ENCODE assay signal across 13 mouse cellular contexts in the genomic region with DNA sequence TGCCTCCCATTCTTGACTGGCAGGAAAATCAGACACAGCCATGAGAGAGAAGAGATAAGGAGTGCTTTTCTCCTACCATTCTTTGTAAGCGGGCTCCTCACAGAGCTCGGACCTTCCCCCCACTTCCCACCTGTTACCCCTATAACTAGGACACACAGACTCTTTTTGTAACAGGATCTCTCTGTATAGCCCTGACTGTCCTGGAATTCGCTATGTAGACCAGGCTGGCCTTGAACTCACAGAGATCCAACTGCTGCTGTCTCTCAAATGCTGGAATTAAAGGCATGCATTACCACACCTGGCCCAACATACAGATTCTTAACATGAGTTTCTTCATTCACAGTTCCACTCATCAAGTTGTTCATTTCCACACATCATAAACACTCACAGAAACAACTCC. TPM values are rescaled to one million over a fixed set of nuclear protein-coding genes. Genes with fewer than 3 reads are reported as not detected.
DNase-seq lines count a peak whose midpoint lies in the region; ATAC-seq lines count a peak whose summit lies in the region.
"Had no signal": no experiment of that assay in that cellular context is flagged by ENCODE, and none has a peak within 500 bp of the region (broad histone marks: within the 10 kb centered on the region; RNA-seq: fewer than 3 reads in every experiment).

No protein-coding gene starts in this region.

- 90% methylated on average over 3 of the region's 3 CpGs for WGBS in hindbrain, embryonic 13.5 days
- WGBS in hindbrain, embryonic 10.5 days = 77% methylated on average over 3 of the region's 3 CpGs
- 86% methylated on average over 3 of the region's 3 CpGs for WGBS in embryonic facial prominence, embryonic 13.5 days
- WGBS in embryonic facial prominence, embryonic 15.5 days = 71% methylated on average over 3 of the region's 3 CpGs
- 92% methylated on average over 3 of the region's 3 CpGs for WGBS in midbrain, embryonic 14.5 days

- H3K9ac ChIP-seq in hindbrain, embryonic 13.5 days = peak overlapping the region; percentile 82
- no peak overlapping the region for H3K9ac ChIP-seq in embryonic facial prominence, embryonic 13.5 days
- no peak overlapping the region for H3K9ac ChIP-seq in embryonic facial prominence, embryonic 15.5 days
- peak overlapping the region; percentile 73; the same call in 1 of the 2 replicates for H3K9ac ChIP-seq in midbrain, embryonic 14.5 days (replicated peaks; ENCODE audit: low read length)
- H3K9ac ChIP-seq: stomach, embryonic 15.5 days had no signal

- H3K4me3 ChIP-seq in hindbrain, embryonic 13.5 days = no peak overlapping the region
- no peak overlapping the region for H3K4me3 ChIP-seq in hindbrain, embryonic 10.5 days
- H3K4me3 ChIP-seq in embryonic facial prominence, embryonic 13.5 days = no peak overlapping the region
- H3K4me3 ChIP-seq in embryonic facial prominence, embryonic 15.5 days (replicated peaks) = peak overlapping the region; percentile 75
- H3K4me3 ChIP-seq in midbrain, embryonic 14.5 days (replicated peaks; ENCODE audit: low read depth, low read length) = no peak overlapping the region

- peaks cover 17% of the 10 kb centered on the region for H3K4me1 ChIP-seq in hindbrain, embryonic 13.5 days (replicated peaks)
- peaks cover 29% of the 10 kb centered on the region for H3K4me1 ChIP-seq in hindbrain, embryonic 10.5 days (replicated peaks)
- H3K4me1 ChIP-seq in embryonic facial prominence, embryonic 13.5 days = peaks cover 17% of the 10 kb centered on the region
- H3K4me1 ChIP-seq in embryonic facial prominence, embryonic 15.5 days = peaks cover 17% of the 10 kb centered on the region
- peaks cover 14% of the 10 kb centered on the region for H3K4me1 ChIP-seq in midbrain, embryonic 14.5 days (ENCODE audit: control insufficient read depth, insufficient read depth, low read length)

- peaks cover 45% of the 10 kb centered on the region for H3K27me3 ChIP-seq in hindbrain, embryonic 13.5 days
- peaks cover 44% of the 10 kb centered on the region for H3K27me3 ChIP-seq in hindbrain, embryonic 10.5 days (ENCODE audit: insufficient read depth, poor library complexity, severe bottlenecking)
- H3K27me3 ChIP-seq in embryonic facial prominence, embryonic 13.5 days = peaks cover 6% of the 10 kb centered on the region
- H3K27me3 ChIP-seq in embryonic facial prominence, embryonic 15.5 days = 0 out of 2 replicates have a peak, but pooled peaks cover 4% of the 10 kb centered on the region
- peaks cover 13% of the 10 kb centered on the region; the same call in 1 of the 2 replicates for H3K27me3 ChIP-seq in midbrain, embryonic 14.5 days (ENCODE audit: control insufficient read depth, insufficient read depth, low read length)
- H3K27me3 ChIP-seq: stomach, embryonic 15.5 days had no signal

- peak overlapping the region; percentile 74 for H3K4me2 ChIP-seq in hindbrain, embryonic 13.5 days
- peak overlapping the region; percentile 91; the same call in 1 of the 2 replicates for H3K4me2 ChIP-seq in embryonic facial prominence, embryonic 13.5 days
- peak overlapping the region; percentile 88; the same call in 1 of the 2 replicates for H3K4me2 ChIP-seq in embryonic facial prominence, embryonic 15.5 days (replicated peaks)
- H3K4me2 ChIP-seq in midbrain, embryonic 14.5 days (ENCODE audit: low read length) = no peak overlapping the region

- H3K9me3 ChIP-seq in hindbrain, embryonic 13.5 days = no peaks in the 10 kb centered on the region
- no peaks in the 10 kb centered on the region for H3K9me3 ChIP-seq in hindbrain, embryonic 10.5 days
- H3K9me3 ChIP-seq in embryonic facial prominence, embryonic 13.5 days = no peaks in the 10 kb centered on the region
- H3K9me3 ChIP-seq in embryonic facial prominence, embryonic 15.5 days (replicated peaks) = no peaks in the 10 kb centered on the region
- no peaks in the 10 kb centered on the region for H3K9me3 ChIP-seq in midbrain, embryonic 14.5 days (ENCODE audit: control insufficient read depth, low read length)
- H3K9me3 ChIP-seq: forebrain, embryonic 15.5 days; liver, embryonic 13.5 days; stomach, embryonic 15.5 days had no signal

- ATAC-seq in hindbrain, embryonic 13.5 days (ENCODE audit: low FRiP score) = no peak
- ATAC-seq in embryonic facial prominence, embryonic 13.5 days (ENCODE audit: insufficient number of reproducible peaks, insufficient read depth, low FRiP score, low TSS enrichment, low read depth) = no peak
- ATAC-seq in embryonic facial prominence, embryonic 15.5 days (ENCODE audit: insufficient number of reproducible peaks, low FRiP score, low TSS enrichment, low read depth) = no peak
- ATAC-seq in midbrain, embryonic 14.5 days (ENCODE audit: low FRiP score, low TSS enrichment) = no peak
- ATAC-seq: forebrain, embryonic 15.5 days had no signal

- no peaks in the 10 kb centered on the region for H3K36me3 ChIP-seq in hindbrain, embryonic 13.5 days
- H3K36me3 ChIP-seq in hindbrain, embryonic 10.5 days = no peaks in the 10 kb centered on the region
- no peaks in the 10 kb centered on the region for H3K36me3 ChIP-seq in embryonic facial prominence, embryonic 13.5 days
- H3K36me3 ChIP-seq in embryonic facial prominence, embryonic 15.5 days = no peaks in the 10 kb centered on the region
- no peaks in the 10 kb centered on the region for H3K36me3 ChIP-seq in midbrain, embryonic 14.5 days (ENCODE audit: control insufficient read depth, insufficient read depth, low read length)
- H3K36me3 ChIP-seq: forebrain, embryonic 15.5 days; liver, embryonic 13.5 days; stomach, embryonic 15.5 days had no signal

- DNase-seq in hindbrain, embryonic 10.5 days (ENCODE audit: low spot score) = no peak
- no peak for DNase-seq in midbrain, embryonic 14.5 days
- DNase-seq in spleen, postnatal 10 days (ENCODE audit: low spot score in 2 of 2) = no peak
- DNase-seq in right cerebral cortex, postnatal 14 days = no peak
- DNase-seq: gastrocnemius, postnatal 14 days; kidney, adult 8-10 months; liver, embryonic 13.5 days; lung, postnatal 14 days had no signal

- no peak overlapping the region for H3K27ac ChIP-seq in hindbrain, embryonic 13.5 days
- no peak overlapping the region for H3K27ac ChIP-seq in hindbrain, embryonic 10.5 days
- no peak overlapping the region; the same call in 1 of the 2 replicates for H3K27ac ChIP-seq in embryonic facial prominence, embryonic 13.5 days
- no peak overlapping the region for H3K27ac ChIP-seq in embryonic facial prominence, embryonic 15.5 days (replicated peaks)
- no peak overlapping the region for H3K27ac ChIP-seq in midbrain, embryonic 14.5 days (replicated peaks; ENCODE audit: low read depth, low read length)
- H3K27ac ChIP-seq: forebrain, embryonic 15.5 days; liver, embryonic 13.5 days had no signal

RNA-seq across cellular contexts. Expression of a gene that starts 5.4 kb away (rescaled TPM):
- polyA plus RNA-seq in hindbrain, embryonic 13.5 days (2015; fragmentation: Nextera tagmentation; extraction: Ambion mirVana) = 0.23 and 0.30 TPM in 2 replicates
- polyA plus RNA-seq in hindbrain, embryonic 10.5 days (2016; fragmentation: Nextera tagmentation; extraction: Ambion mirVana) = 0.21 and 0.46 TPM in 2 replicates
- polyA plus RNA-seq in embryonic facial prominence, embryonic 13.5 days (2015; fragmentation: Nextera tagmentation; extraction: Ambion mirVana) = 2.3 and 3.3 TPM in 2 replicates
- polyA plus RNA-seq in embryonic facial prominence, embryonic 15.5 days (2015; fragmentation: Nextera tagmentation; extraction: Ambion mirVana) = 30.1 and 37.7 TPM in 2 replicates
- polyA plus RNA-seq in midbrain, embryonic 14.5 days (2014; fragmentation: Nextera tagmentation; extraction: Ambion mirVana) = 0.09 TPM in 2 replicates

RNA-seq across cellular contexts. Expression of a gene that starts 6.4 kb away (rescaled TPM):
- polyA plus RNA-seq in hindbrain, embryonic 13.5 days (2015; fragmentation: Nextera tagmentation; extraction: Ambion mirVana) = 0.30 TPM in 1 of 2 replicates, not detected in the other
- 0.27 and 0.51 TPM in 2 replicates for polyA plus RNA-seq in hindbrain, embryonic 10.5 days (2016; fragmentation: Nextera tagmentation; extraction: Ambion mirVana)
- 0.47 and 0.62 TPM in 2 replicates for polyA plus RNA-seq in embryonic facial prominence, embryonic 13.5 days (2015; fragmentation: Nextera tagmentation; extraction: Ambion mirVana)
- 7.0 and 9.7 TPM in 2 replicates for polyA plus RNA-seq in embryonic facial prominence, embryonic 15.5 days (2015; fragmentation: Nextera tagmentation; extraction: Ambion mirVana)
- polyA plus RNA-seq in midbrain, embryonic 14.5 days (2014; fragmentation: Nextera tagmentation; extraction: Ambion mirVana) = not detected in 2 replicates
- polyA plus RNA-seq: forebrain, embryonic 15.5 days had no signal

RNA-seq across cellular contexts. Expression of a gene that starts 11.4 kb away (rescaled TPM):
- 89.8 and 90.0 TPM in 2 replicates for polyA plus RNA-seq in hindbrain, embryonic 13.5 days (2015; fragmentation: Nextera tagmentation; extraction: Ambion mirVana)
- 111 and 112 TPM in 2 replicates for polyA plus RNA-seq in hindbrain, embryonic 10.5 days (2016; fragmentation: Nextera tagmentation; extraction: Ambion mirVana)
- polyA plus RNA-seq in embryonic facial prominence, embryonic 13.5 days (2015; fragmentation: Nextera tagmentation; extraction: Ambion mirVana) = 90.7 and 93.3 TPM in 2 replicates
- 86.8 and 92.5 TPM in 2 replicates for polyA plus RNA-seq in embryonic facial prominence, embryonic 15.5 days (2015; fragmentation: Nextera tagmentation; extraction: Ambion mirVana)
- 54.0 and 81.5 TPM in 2 replicates for polyA plus RNA-seq in midbrain, embryonic 14.5 days (2014; fragmentation: Nextera tagmentation; extraction: Ambion mirVana)

RNA-seq across cellular contexts. Expression of a gene that starts 21.9 kb away (rescaled TPM):
- polyA plus RNA-seq in hindbrain, embryonic 13.5 days (2015; fragmentation: Nextera tagmentation; extraction: Ambion mirVana) = 9.3 and 12.1 TPM in 2 replicates
- polyA plus RNA-seq in hindbrain, embryonic 10.5 days (2016; fragmentation: Nextera tagmentation; extraction: Ambion mirVana) = 12.7 and 14.0 TPM in 2 replicates
- 8.5 and 9.4 TPM in 2 replicates for polyA plus RNA-seq in embryonic facial prominence, embryonic 13.5 days (2015; fragmentation: Nextera tagmentation; extraction: Ambion mirVana)
- polyA plus RNA-seq in embryonic facial prominence, embryonic 15.5 days (2015; fragmentation: Nextera tagmentation; extraction: Ambion mirVana) = 5.6 and 6.6 TPM in 2 replicates
- polyA plus RNA-seq in midbrain, embryonic 14.5 days (2014; fragmentation: Nextera tagmentation; extraction: Ambion mirVana) = 10.9 and 14.5 TPM in 2 replicates

RNA-seq across cellular contexts. Expression of a gene that starts 32.0 kb away (rescaled TPM):
- polyA plus RNA-seq in hindbrain, embryonic 13.5 days (2015; fragmentation: Nextera tagmentation; extraction: Ambion mirVana) = 27.2 and 29.3 TPM in 2 replicates
- 20.1 and 20.7 TPM in 2 replicates for polyA plus RNA-seq in hindbrain, embryonic 10.5 days (2016; fragmentation: Nextera tagmentation; extraction: Ambion mirVana)
- polyA plus RNA-seq in embryonic facial prominence, embryonic 13.5 days (2015; fragmentation: Nextera tagmentation; extraction: Ambion mirVana) = 25.1 and 26.2 TPM in 2 replicates
- polyA plus RNA-seq in embryonic facial prominence, embryonic 15.5 days (2015; fragmentation: Nextera tagmentation; extraction: Ambion mirVana) = 32.3 and 34.2 TPM in 2 replicates
- 17.9 and 22.2 TPM in 2 replicates for polyA plus RNA-seq in midbrain, embryonic 14.5 days (2014; fragmentation: Nextera tagmentation; extraction: Ambion mirVana)

Comparison
In these comparisons a context has a peak if more than half of its experiments do, and no peak if none do; other contexts are left out.
1. H3K9ac ChIP-seq: peak in hindbrain, embryonic 13.5 days (single experiment) and midbrain, embryonic 14.5 days (single experiment); none in embryonic facial prominence, embryonic 13.5 days (single experiment) and embryonic facial prominence, embryonic 15.5 days (single experiment).